Mouse (Mus musculus) right cerebral cortex, postnatal 36 days (tissue): ENCODE results near the gene Foxd1.
A peak's percentile ranks its signal among the peaks of the same experiment; 100 is the strongest.

ENCODE experiments used
- DNase-seq, 2 experiments: peaks; one replicate each; pipeline ENCODE4 v3.0.0; 2022; ENCODE audit warnings: low spot score in 2 of 2, mixed read lengths in 1 of 2

Foxd1 gene

DNA sequence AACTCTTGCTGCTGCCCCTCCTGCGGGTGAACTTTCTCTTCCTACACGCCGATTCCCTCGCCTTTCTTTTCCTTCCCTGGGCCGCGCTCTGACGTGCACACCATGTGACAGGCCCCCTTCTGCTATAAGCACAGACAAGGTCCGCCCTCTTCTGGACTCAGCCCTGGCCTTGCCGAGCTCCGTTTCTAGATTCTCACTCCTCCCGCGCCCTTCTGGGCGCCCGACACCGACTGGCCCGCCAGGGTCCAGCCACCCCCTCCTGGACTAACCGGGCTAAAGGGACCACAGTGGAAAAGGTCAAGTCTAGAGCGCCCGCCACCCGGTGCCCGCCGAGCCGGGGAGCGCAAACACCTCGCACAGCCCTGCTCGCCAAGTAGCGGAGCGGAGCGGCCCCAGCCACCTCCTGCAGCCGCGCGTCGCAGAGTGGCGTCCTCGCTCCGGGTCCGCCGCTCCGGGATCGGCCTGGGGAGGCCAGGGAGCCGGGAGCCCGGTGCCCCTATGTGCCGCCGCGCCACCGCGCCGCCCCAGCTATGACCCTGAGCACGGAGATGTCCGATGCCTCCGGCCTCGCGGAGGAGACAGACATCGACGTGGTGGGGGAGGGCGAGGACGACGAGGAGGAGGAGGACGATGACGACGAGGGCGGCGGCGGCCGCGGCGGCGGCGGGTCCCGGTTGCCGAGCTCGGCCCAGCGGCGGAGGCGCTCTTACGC is at the start of gene Foxd1:
TSS of gene Foxd1 (plus strand) at position 153 of the 712 bp plus-strand sequence.
- DNase-seq: no peak

DNA sequence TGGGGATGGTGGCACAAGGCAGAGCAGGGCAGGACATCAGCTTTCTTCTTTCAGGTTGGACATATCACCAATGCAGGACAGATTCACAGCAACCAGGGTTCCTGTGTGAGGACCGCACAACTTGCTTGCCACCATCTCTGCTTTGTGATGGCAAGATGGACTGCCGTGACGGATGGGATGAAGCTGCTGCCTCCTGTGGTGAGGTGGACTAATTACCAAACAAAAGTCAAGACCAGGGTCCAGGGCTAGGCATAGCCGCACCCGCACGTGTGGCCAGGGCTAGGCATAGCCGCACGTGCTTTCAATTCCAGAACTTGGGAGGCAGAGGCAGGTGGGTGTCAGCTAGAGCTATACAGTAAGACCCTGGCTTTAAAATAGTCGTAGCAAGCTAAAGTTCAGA is 48.8 kb upstream of the Foxd1 start:
- DNase-seq: no peak

GRCm38 (mm10) chr13:98306393-98306792 is 47.6 kb upstream of the Foxd1 start:
- DNase-seq: no peak

DNA sequence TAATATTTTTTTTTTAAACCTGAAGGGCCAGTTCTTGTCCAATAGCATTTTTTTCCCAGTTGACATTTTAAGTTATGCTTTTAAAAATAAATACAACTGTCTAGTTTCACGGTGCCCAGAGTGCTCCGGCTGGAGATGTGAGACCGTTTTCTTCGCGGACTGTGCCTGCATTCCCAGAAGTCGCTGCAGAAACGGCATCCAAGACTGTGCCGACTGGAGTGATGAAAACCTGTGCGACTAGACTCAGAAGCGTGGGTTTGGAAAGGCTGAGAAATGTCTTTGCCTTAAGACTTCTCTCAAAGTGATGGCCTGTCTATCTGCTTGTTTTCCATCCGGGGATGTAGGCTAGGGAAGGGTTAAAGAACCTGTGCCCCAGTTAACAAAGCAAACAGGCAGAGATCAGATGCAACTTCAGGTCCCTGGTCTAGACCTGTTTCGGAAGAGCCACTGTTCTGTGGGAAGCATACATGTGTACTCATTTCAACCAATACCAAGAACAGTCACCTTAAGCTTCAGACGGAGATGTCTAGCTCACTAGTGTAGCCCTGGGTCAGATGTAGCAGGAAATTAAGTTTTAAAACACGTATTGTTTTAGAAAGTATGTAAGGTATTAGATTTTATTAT is 47.1 kb upstream of the Foxd1 start:
- DNase-seq: peak in 1 of 2 experiments; percentile 14

- no peak for DNase-seq
These were observed 46.0 kb upstream of the Foxd1 start for GRCm38 (mm10) chr13:98308004-98308403.

- no peak for DNase-seq
These were observed 45.3 kb upstream of the Foxd1 start for GRCm38 (mm10) chr13:98308724-98309123.

DNA sequence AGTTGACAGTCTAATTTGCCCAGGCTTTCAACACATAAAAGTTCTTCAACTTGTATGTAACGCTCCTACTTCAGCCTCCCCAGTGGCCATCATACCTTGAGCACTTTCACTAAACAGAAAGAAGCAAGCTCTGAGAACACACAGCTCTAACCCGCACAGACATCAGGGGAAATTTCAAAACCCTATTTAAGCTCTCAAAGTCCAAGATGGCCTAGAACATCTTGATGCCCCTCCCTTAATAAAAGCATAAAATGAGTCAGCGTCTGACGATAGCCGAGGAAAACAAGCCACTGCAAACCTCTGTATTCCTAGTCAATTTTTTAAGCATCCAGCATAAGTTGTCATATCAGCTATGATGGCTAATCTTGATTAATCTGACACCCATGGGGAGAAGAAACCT is 42.4 kb upstream of the Foxd1 start:
- no peak for DNase-seq

DNA sequence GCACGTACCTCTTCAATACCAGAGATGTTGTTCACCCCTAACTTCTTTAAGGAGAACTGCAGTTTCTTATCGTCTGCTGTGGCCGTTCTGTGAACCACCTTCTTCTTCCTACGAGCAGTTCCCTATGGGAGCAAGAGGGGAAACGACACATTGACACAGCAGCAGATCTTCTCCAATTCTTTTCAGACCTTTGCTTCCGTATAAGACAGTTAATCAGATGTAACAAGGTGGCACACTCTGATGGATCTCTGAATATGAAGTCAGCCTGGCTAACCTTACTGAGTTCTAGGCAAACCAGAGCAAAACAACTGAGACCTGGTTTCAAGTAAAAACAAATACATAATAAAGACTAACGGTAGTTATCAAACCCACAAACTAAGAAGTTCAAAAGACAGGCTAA is 40.4 kb upstream of the Foxd1 start:
- no peak for DNase-seq

DNA sequence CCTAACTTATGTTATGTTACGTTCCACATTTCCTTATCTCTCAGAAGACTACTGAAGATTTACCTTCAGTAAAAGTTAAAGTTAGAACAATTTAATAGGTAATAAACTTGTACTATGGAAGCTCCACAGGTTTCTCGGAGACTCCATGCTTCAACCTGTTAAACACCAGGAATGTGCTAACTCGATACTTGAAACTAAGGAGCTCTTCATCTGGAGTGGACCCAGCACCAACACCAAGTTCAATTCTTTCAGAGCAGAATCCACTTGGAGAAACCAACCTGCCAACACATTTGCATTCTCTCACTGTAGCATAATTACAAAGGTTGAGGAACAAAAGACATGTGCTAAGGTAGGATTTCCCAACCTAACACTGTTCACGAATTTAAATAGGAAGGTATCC is 38.9 kb upstream of the Foxd1 start:
- no peak for DNase-seq

DNA sequence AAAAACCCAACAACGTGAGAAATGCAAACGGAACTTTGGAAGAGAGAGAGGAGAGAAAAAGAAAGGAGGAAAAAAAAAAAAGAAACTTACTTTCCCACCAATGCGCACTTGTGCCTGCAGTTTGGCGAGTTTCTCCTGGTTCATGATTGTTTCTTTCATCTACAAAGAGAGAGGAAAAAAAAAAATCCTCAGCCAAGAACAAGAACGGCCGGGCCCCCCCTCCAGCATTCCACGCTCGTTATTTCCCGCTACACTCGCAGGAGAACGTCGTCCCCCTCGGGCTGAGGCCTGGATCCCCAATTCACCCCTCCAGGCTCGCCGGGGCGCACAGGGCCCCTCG is 37.9 kb upstream of the Foxd1 start:
- no peak for DNase-seq

GRCm38 (mm10) chr13:98316480-98317245 is 37.4 kb upstream of the Foxd1 start, which contains the start of gene Btf3:
Gene Btf3 (minus strand): TSS chr13:98317006.
- DNase-seq: peak; percentile 90 to 92

DNA sequence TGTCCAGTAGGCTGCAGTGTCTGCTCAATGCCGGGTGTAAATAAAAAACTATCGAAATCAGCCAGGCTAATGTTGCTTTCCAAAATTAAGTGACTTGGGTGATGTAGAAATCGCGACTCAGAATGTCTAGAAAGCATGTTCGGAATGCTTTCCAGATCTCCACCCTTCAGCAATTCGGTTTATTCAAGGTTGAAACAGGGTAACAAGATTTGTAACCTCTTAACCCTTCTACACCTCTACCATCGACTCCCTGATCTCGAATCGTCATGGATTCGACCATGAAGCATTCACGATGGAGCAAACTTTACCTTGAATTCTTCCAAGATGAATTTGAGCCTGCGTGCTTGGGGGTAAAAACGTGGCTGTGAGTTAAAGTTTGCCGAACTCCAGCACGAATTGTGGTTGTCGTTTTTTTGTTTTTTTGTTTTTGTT is 36.8 kb upstream of the Foxd1 start:
- DNase-seq: no peak

- no peak for DNase-seq
These were observed 36.1 kb upstream of the Foxd1 start for GRCm38 (mm10) chr13:98317911-98318310.

GRCm38 (mm10) chr13:98325034-98325433 is 29.0 kb upstream of the Foxd1 start:
- no peak for DNase-seq

DNA sequence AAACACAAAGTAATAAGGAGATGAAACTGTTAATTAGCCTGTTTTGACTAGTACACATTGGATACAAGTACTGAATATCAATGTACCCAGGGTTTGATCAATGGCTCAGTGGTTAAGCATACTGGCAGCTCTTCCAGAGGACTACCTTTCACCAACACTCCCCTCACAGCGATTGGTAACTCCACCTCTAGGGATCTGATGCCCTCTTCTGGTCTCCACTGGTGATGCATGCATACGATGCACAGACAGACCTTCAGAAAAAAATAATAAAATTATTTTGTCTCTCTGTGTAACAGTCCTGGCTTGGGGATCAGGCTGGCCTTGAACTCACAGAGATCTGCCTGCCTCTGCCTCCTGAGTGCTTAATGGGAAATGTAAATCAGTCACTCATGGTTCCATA is 21.9 kb upstream of the Foxd1 start:
- DNase-seq: no peak

DNA sequence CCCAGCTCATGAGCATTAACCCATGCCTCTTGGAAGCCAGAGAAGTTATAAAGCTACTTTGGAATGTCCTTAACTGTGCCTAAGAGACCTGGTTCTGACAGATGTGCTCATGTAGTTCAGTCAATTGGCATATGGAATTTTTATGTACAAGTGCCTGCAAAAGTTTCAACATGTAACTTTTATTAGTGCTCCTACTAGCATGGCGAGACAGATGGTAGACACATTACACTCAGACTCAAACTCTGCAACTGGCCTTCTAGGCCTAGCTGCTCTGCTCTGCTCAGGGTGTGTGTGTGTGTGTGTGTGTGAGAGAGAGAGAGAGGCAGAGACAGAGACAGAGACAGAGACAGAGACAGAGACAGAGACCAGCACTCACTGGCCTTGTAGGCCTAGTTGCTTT is 17.8 kb upstream of the Foxd1 start:
- no peak for DNase-seq

- no peak for DNase-seq
These were observed 13.5 kb upstream of the Foxd1 start for GRCm38 (mm10) chr13:98340506-98340905.

GRCm38 (mm10) chr13:98349491-98349890 is 4.6 kb upstream of the Foxd1 start:
- no peak for DNase-seq

- DNase-seq: no peak
These were observed 2.5 kb upstream of the Foxd1 start for GRCm38 (mm10) chr13:98351527-98351926.

GRCm38 (mm10) chr13:98352381-98352975 is 1.6 kb upstream of the Foxd1 start:
- no peak for DNase-seq

DNA sequence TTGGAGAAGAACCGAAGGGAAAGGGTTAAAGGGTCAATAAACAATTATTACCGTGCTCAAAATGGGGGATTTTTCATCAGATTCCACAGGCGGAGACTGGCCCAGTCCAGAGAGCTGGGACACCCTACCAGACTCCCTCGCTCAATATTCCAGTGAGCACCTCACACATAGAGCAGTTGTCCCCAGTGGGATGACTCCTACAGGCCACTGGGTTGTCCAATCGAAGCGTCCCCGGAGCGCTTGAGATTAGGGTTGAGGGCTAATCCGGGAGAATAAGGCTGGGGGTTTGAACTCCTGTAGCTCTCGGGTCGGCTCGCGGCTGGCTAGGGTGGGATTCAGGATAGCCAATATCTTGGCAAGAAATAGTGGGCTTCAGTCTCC is 343 bp upstream of the Foxd1 start:
- no peak for DNase-seq

DNA sequence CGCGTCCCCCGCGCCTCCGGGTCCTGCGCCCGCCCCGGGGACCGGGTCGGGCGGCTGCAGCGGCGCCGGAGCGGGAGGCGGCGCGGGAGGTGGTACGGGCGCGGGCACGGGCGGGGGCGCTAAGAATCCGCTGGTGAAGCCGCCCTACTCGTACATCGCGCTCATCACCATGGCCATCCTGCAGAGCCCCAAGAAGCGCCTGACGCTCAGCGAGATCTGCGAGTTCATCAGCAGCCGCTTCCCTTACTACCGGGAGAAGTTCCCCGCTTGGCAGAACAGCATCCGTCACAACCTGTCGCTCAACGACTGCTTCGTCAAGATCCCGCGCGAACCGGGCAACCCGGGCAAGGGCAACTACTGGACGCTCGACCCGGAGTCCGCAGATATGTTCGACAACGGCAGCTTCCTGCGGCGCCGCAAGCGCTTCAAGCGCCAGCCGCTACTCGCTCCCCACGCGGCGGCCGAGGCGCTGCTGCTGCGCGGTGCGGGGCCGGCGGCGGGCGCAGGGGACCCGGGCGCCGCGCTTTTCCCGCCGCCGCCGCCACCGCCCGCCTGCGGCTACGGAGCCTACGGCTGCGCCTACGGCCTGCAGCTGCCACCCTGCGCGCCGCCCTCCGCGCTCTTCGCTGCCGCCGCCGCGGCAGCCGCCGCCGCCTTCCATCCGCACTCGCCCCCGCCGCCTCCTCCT is 973 bp downstream of the Foxd1 start:
- no peak for DNase-seq
